Mouse (Mus musculus) limb, embryonic 12.5 days (tissue): ENCODE results near the gene Meltf. TPM values are rescaled to one million over a fixed set of nuclear protein-coding genes. Genes with fewer than 3 reads are reported as not detected.
"Not testable (repeated sequence)": the region's sequence is repeated elsewhere in the genome, so short reads cannot be mapped to it uniquely, and the experiment has no call there.

ENCODE experiments used
- ATAC-seq: fragments of 200-750 bp; cut with Nextera tagmentation; 2 replicates; pipeline ENCODE4 v1.8.0; 2017; ENCODE audit warnings: low read depth, moderate TSS enrichment; ENCODE audit not compliant: insufficient number of reproducible peaks, insufficient read depth, low FRiP score, low TSS enrichment
- H3K27ac ChIP-seq: fragments of 300-500 bp; sonication (generic); 2 replicates; pipeline ENCODE4 v1.5.1; 2016; ENCODE audit warnings: mild to moderate bottlenecking, moderate library complexity
- H3K27me3 ChIP-seq: fragments of 300-500 bp; sonication (generic); 2 replicates; pipeline ENCODE4 v1.6.1; 2016; ENCODE audit warnings: mild to moderate bottlenecking, moderate library complexity
- H3K36me3 ChIP-seq: fragments of 300-500 bp; sonication (generic); 2 replicates; pipeline ENCODE4 v1.6.1; 2016; ENCODE audit warnings: mild to moderate bottlenecking, moderate library complexity
- H3K4me1 ChIP-seq: fragments of 300-500 bp; sonication (generic); replicated peaks from 2 replicates; pipeline ENCODE4 v1.6.1; 2016
- H3K4me2 ChIP-seq: fragments of 300-500 bp; sonication (generic); 2 replicates; pipeline ENCODE4 v1.6.1; 2016; ENCODE audit warnings: mild to moderate bottlenecking, moderate library complexity
- H3K4me3 ChIP-seq: fragments of 300-500 bp; sonication (generic); replicated peaks from 2 replicates; pipeline ENCODE4 v1.5.1; 2016; ENCODE audit warnings: mild to moderate bottlenecking
- H3K9ac ChIP-seq: fragments of 300-500 bp; sonication (generic); replicated peaks from 2 replicates; pipeline ENCODE4 v1.6.1; 2016; ENCODE audit warnings: mild to moderate bottlenecking, moderate library complexity
- H3K9me3 ChIP-seq: fragments of 300-500 bp; sonication (generic); 2 replicates; pipeline ENCODE4 v1.6.1; 2016; ENCODE audit warnings: mild to moderate bottlenecking, moderate library complexity
- whole genome bisulfite sequencing: fragments of 180-500 bp; shearing (Covaris S2); methylation state at CpG from one replicate; pipeline ENCODE4 v1.1.7; 2016; 5-methylcytosine and 5-hydroxymethylcytosine counted together
- polyA plus RNA-seq: library from polyadenylated mRNA; unstranded; fragments of >200 nt; fragmentation: Nextera tagmentation; extraction: Ambion mirVana; gene quantifications from 2 replicates; pipeline ENCODE4 v1.2.1, GENCODE M21; 2016

Meltf gene
- polyA plus RNA-seq, 1 experiment from 2014 or later: 0.70 TPM

- Histone ChIP-seq H3K27me3 (peaks cover 57% of the 10 kb centered on the region), H3K9me3 (no peaks in the 10 kb centered on the region; the same call in 1 of the 2 replicates), H3K9ac (peak overlapping the region; percentile 37; the same call in 1 of the 2 replicates), H3K4me2 (peak overlapping the region; percentile 51), H3K4me3 (peak overlapping the region; percentile 30), H3K36me3 (no peaks in the 10 kb centered on the region), H3K4me1 (peaks cover 20% of the 10 kb centered on the region), H3K27ac (no peak overlapping the region)
- WGBS: 5% methylated on average over 36 of the region's 36 CpGs
- no peak for ATAC-seq
These were observed 56.7 kb downstream of the Meltf start for GRCm38 (mm10) chr16:31935091-31935979.

- H3K4me3 ChIP-seq: no peak overlapping the region
- peaks cover 52% of the 10 kb centered on the region for H3K27me3 ChIP-seq
- H3K36me3 ChIP-seq: no peaks in the 10 kb centered on the region
- H3K4me2 ChIP-seq: no peak overlapping the region
- peaks cover 20% of the 10 kb centered on the region for H3K4me1 ChIP-seq
- ATAC-seq: no peak
- no peak overlapping the region for H3K27ac ChIP-seq
- H3K9ac ChIP-seq: no peak overlapping the region
- 93% methylated on average over 4 of the region's 4 CpGs for WGBS
- no peaks in the 10 kb centered on the region; the same call in 1 of the 2 replicates for H3K9me3 ChIP-seq
These were observed 58.0 kb downstream of the Meltf start for GRCm38 (mm10) chr16:31936568-31936967.

GRCm38 (mm10) chr16:31938856-31939255 is 60.2 kb downstream of the Meltf start:
- H3K27ac ChIP-seq: no peak overlapping the region
- H3K9me3 ChIP-seq: no peaks in the 10 kb centered on the region; the same call in 1 of the 2 replicates
- H3K27me3 ChIP-seq: peaks cover 32% of the 10 kb centered on the region
- 71% methylated on average over 6 of the region's 6 CpGs for WGBS
- no peak overlapping the region for H3K4me3 ChIP-seq
- H3K36me3 ChIP-seq: no peaks in the 10 kb centered on the region
- ATAC-seq: no peak
- H3K4me1 ChIP-seq: peaks cover 15% of the 10 kb centered on the region
- H3K9ac ChIP-seq: no peak overlapping the region
- H3K4me2 ChIP-seq: no peak overlapping the region

- Histone ChIP-seq H3K9me3 (no peaks in the 10 kb centered on the region; the same call in 1 of the 2 replicates), H3K27me3 (peaks cover 15% of the 10 kb centered on the region), H3K36me3 (peaks cover 11% of the 10 kb centered on the region; the same call in 1 of the 2 replicates), H3K4me1 (peaks cover 8% of the 10 kb centered on the region), H3K4me2 (no peak overlapping the region), H3K9ac (no peak overlapping the region), H3K27ac (no peak overlapping the region), H3K4me3 (no peak overlapping the region)
- 74% methylated on average over 2 of the region's 2 CpGs for WGBS
- no peak for ATAC-seq
These were observed 62.0 kb downstream of the Meltf start for GRCm38 (mm10) chr16:31940586-31940985.

GRCm38 (mm10) chr16:31943980-31944379 is 65.4 kb downstream of the Meltf start:
- no peak for ATAC-seq
- 4% methylated on average over 10 of the region's 10 CpGs for WGBS
- Histone ChIP-seq H3K9me3 (no peaks in the 10 kb centered on the region), H3K36me3 (peaks cover 12% of the 10 kb centered on the region; the same call in 1 of the 2 replicates), H3K27ac (no peak overlapping the region), H3K9ac (no peak overlapping the region; the same call in 1 of the 2 replicates), H3K4me3 (no peak overlapping the region), H3K4me2 (no peak overlapping the region), H3K4me1 (peaks cover 21% of the 10 kb centered on the region), H3K27me3 (no peaks in the 10 kb centered on the region)

GRCm38 (mm10) chr16:31944698-31945255 is 66.2 kb downstream of the Meltf start:
- Histone ChIP-seq H3K36me3 (peaks cover 12% of the 10 kb centered on the region; the same call in 1 of the 2 replicates), H3K9ac (no peak overlapping the region), H3K27ac (no peak overlapping the region), H3K4me1 (peaks cover 28% of the 10 kb centered on the region), H3K27me3 (no peaks in the 10 kb centered on the region), H3K9me3 (no peaks in the 10 kb centered on the region), H3K4me3 (no peak overlapping the region), H3K4me2 (no peak overlapping the region)
- WGBS: 89% methylated on average over 12 of the region's 12 CpGs
- ATAC-seq: no peak

GRCm38 (mm10) chr16:31945372-31945771 is 66.8 kb downstream of the Meltf start:
- no peak for ATAC-seq
- Histone ChIP-seq H3K9me3 (no peaks in the 10 kb centered on the region), H3K27me3 (no peaks in the 10 kb centered on the region), H3K9ac (no peak overlapping the region; the same call in 1 of the 2 replicates), H3K4me2 (no peak overlapping the region), H3K36me3 (peaks cover 17% of the 10 kb centered on the region; the same call in 1 of the 2 replicates), H3K27ac (no peak overlapping the region), H3K4me3 (no peak overlapping the region), H3K4me1 (peaks cover 32% of the 10 kb centered on the region)
- WGBS: 88% methylated on average over 6 of the region's 6 CpGs

GRCm38 (mm10) chr16:31945986-31946385 is 67.4 kb downstream of the Meltf start:
- ATAC-seq, H3K27ac ChIP-seq, H3K4me3 ChIP-seq, H3K9me3 ChIP-seq, H3K4me2 ChIP-seq, H3K27me3 ChIP-seq, H3K9ac ChIP-seq: not testable (repeated sequence)
- Histone ChIP-seq H3K4me1 (peaks cover 32% of the 10 kb centered on the region), H3K36me3 (peaks cover 23% of the 10 kb centered on the region)
- WGBS: 89% methylated on average over 6 of the region's 6 CpGs

GRCm38 (mm10) chr16:31947333-31947732 is 68.7 kb downstream of the Meltf start:
- peaks cover 36% of the 10 kb centered on the region for H3K36me3 ChIP-seq
- no peaks in the 10 kb centered on the region for H3K9me3 ChIP-seq
- H3K9ac ChIP-seq: peak overlapping the region; percentile 90
- peak overlapping the region; percentile 93 for H3K4me3 ChIP-seq
- H3K4me2 ChIP-seq: peak overlapping the region; percentile 89
- no peak overlapping the region for H3K27ac ChIP-seq
- no peaks in the 10 kb centered on the region for H3K27me3 ChIP-seq
- 42% methylated on average over 8 of the region's 8 CpGs for WGBS
- no peak for ATAC-seq
- H3K4me1 ChIP-seq: peaks cover 32% of the 10 kb centered on the region

- H3K4me1 ChIP-seq: peaks cover 32% of the 10 kb centered on the region
- peaks cover 41% of the 10 kb centered on the region for H3K36me3 ChIP-seq
- peak overlapping the region; percentile 90 for H3K9ac ChIP-seq
- peak overlapping the region; percentile 91 for H3K27ac ChIP-seq
- under 1% methylated on average over 38 of the region's 38 CpGs for WGBS
- no peak; the same call in 1 of the 2 replicates for ATAC-seq
- no peaks in the 10 kb centered on the region for H3K27me3 ChIP-seq
- peak overlapping the region; percentile 89 for H3K4me2 ChIP-seq
- H3K4me3 ChIP-seq: peak overlapping the region; percentile 93
- H3K9me3 ChIP-seq: no peaks in the 10 kb centered on the region
These were observed 69.3 kb downstream of the Meltf start for GRCm38 (mm10) chr16:31947901-31948316.

GRCm38 (mm10) chr16:31948345-31948774 is 69.8 kb downstream of the Meltf start, which contains the start of the genes 0610012G03Rik and Ncbp2:
TSS of gene 0610012G03Rik (minus strand) at chr16:31948494.
TSS of gene Ncbp2 (plus strand) at chr16:31948513.
- peaks cover 43% of the 10 kb centered on the region for H3K36me3 ChIP-seq

More at GRCm38 (mm10) chr16:31948345-31948774, 69.8 kb downstream of the Meltf start, which contains the start of the genes 0610012G03Rik and Ncbp2:
- Histone ChIP-seq H3K4me1 (peaks cover 32% of the 10 kb centered on the region), H3K27ac (peak within 1 kb of the TSS; percentile 91), H3K4me3 (peak within 1 kb of the TSS; percentile 93), H3K4me2 (peak within 1 kb of the TSS; percentile 89), H3K9ac (peak within 1 kb of the TSS; percentile 90), H3K27me3 (no peaks in the 10 kb centered on the region), H3K9me3 (no peaks in the 10 kb centered on the region)
- WGBS: under 1% methylated on average over 55 of the region's 55 CpGs
- peak; percentile 92 for ATAC-seq
